Mouse (Mus musculus): ENCODE data around the gene Cyp3a13.

DNA sequence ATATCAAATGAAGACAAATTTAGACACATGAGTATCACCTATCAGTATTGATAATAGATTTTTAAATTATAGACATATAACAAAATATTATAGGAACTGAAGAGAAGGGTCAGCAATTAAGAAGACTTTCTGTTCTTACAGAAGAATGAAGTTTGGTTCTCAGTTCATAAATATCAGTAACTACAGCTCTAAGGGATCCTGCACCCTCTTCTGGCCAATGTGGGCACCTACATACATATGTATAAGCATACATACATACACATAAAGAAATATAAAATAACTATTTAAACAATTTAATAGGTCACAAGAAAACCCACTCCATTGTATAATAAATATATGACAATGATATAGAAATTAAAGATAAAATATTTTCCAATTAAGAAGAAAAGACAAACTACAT, 6.9 kb downstream of the Cyp3a13 start:
- TF ChIP-seq GATA1 (IDR thresholded peaks at IDR 0.05; ENCODE audit: borderline replicate concordance, low read length), result no peak
- TF ChIP-seq FLI1 (IDR thresholded peaks at IDR 0.05; ENCODE audit: low read length), result no peak
